Mouse (Mus musculus) Muller cell, postnatal 12 days (primary cell): ENCODE measurements at regions not wholly inside any gene's neighbourhood (a gene's known extent, or its start where the extent isn't known, plus 50 kb on each side); places are given as distances from the start of the nearest gene placed in this dataset.

ENCODE experiments used
- DNase-seq: peaks from one replicate; pipeline ENCODE4 v3.0.0-alpha.2; 2015; ENCODE audit errors: inconsistent ontology term

GRCm38 (mm10) chr3:147041201-147041600 is 189.0 kb downstream of the Ttll7 start:
- no peak for DNase-seq

GRCm38 (mm10) chr3:147042911-147043310 is 190.7 kb downstream of the Ttll7 start:
- DNase-seq: no peak

- peak; percentile 80 for DNase-seq
These were observed 194.5 kb downstream of the Ttll7 start for GRCm38 (mm10) chr3:147046634-147047033.

GRCm38 (mm10) chr3:147054157-147054838 is 202.1 kb downstream of the Ttll7 start:
- no peak for DNase-seq

GRCm38 (mm10) chr3:147057874-147058273 is 205.7 kb downstream of the Ttll7 start:
- no peak for DNase-seq

GRCm38 (mm10) chr3:147060659-147061058 is 208.5 kb downstream of the Ttll7 start:
- DNase-seq: no peak

- no peak for DNase-seq
These were observed 210.3 kb downstream of the Ttll7 start for GRCm38 (mm10) chr3:147062451-147062850.

- peak; percentile 79 for DNase-seq
These were observed 211.6 kb downstream of the Ttll7 start for GRCm38 (mm10) chr3:147063578-147064442.

GRCm38 (mm10) chr3:147064443-147064868 is 212.3 kb downstream of the Ttll7 start:
- DNase-seq: peak; percentile 30

GRCm38 (mm10) chr3:147070972-147071371 is 218.8 kb downstream of the Ttll7 start:
- no peak for DNase-seq

GRCm38 (mm10) chr3:147080197-147080596 is 228.0 kb downstream of the Ttll7 start:
- peak; percentile 65 for DNase-seq

GRCm38 (mm10) chr3:147080768-147081448 is 228.7 kb downstream of the Ttll7 start:
- DNase-seq: peak; percentile 2

GRCm38 (mm10) chr3:147081763-147082162 is 229.6 kb downstream of the Ttll7 start:
- DNase-seq: no peak

GRCm38 (mm10) chr3:147082255-147082943 is 230.2 kb downstream of the Ttll7 start:
- DNase-seq: no peak

GRCm38 (mm10) chr3:147083374-147083773 is 231.2 kb downstream of the Ttll7 start:
- DNase-seq: no peak

GRCm38 (mm10) chr3:147083823-147084222 is 231.7 kb downstream of the Ttll7 start:
- no peak for DNase-seq

GRCm38 (mm10) chr3:147084624-147085189 is 232.5 kb downstream of the Ttll7 start:
- no peak for DNase-seq

- no peak for DNase-seq
These were observed 236.0 kb downstream of the Ttll7 start for GRCm38 (mm10) chr3:147088171-147088570.

GRCm38 (mm10) chr3:147089716-147090115 is 237.5 kb downstream of the Ttll7 start:
- no peak for DNase-seq

- peak; percentile 33 for DNase-seq
These were observed 240.3 kb downstream of the Ttll7 start for GRCm38 (mm10) chr3:147092188-147093075.
